In the genomic region with DNA sequence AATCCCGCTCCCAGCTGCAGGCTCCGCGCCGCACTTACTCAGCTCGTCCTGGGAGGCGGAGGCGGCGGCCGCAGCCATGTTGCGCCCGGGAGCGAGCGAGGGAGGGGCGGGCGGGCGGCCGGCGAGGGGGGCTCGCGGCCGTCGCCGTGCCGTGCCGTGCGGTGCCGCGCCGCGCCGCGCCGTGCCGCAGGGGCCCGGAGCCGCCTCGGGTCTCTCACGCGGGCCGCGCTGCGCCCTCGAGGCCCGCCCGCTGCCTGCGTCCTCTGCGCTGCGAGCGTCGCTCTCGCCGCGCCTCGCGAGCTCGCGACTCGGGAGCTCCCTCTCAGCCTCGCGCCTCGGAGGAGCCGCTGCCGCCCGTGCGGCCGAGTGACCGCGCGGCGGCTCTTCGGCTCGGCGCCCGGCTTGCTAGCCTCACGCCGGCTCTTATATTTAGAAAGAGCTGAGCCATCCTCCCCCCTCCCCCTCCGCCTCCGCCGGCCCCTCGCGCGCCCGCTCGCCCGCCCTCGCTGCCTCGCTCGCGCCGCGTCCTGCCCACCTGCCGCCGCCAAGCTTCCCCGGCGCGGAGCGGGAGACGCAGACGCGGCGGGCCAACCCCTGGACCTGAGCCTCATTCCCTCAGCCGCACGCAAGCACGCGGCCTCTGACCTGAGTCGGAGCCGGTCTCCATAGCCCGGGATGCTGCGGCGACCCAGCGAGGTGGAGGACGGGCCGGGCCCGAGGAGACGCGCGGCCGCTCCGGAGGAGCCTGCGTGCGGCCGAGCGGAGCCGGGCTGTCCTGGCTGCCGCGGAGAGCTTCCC, we compare ENCODE assay signal across 8 mouse cellular contexts. TPM values are rescaled to one million over a fixed set of nuclear protein-coding genes. Genes with fewer than 3 reads are reported as not detected.
A peak's percentile ranks its signal among the peaks of the same experiment; 100 is the strongest.
DNase-seq lines count a peak whose midpoint lies in the region; ATAC-seq and TF ChIP-seq lines count a peak whose summit lies in the region.

No protein-coding gene starts in this region.

- H3K4me3 ChIP-seq in ES-Bruce4 (ENCODE audit: low read depth, low read length), result peak overlapping the region; percentile 74
- H3K4me3 ChIP-seq in forebrain, embryonic 13.5 days, result peak overlapping the region; percentile 69
- peak overlapping the region; percentile 95 for H3K4me3 ChIP-seq in heart, embryonic 16.5 days (ENCODE audit: low read length)
- H3K4me3 ChIP-seq in layer of hippocampus, adult 2 months, result peak overlapping the region; percentile 91
- H3K4me3 ChIP-seq in lung, embryonic 15.5 days, result peak overlapping the region; percentile 92

- peak; percentile 86 for DNase-seq in brain, adult 2 months (ENCODE audit: low read depth, low spot score)
- peak in 1 of 2 experiments; percentile 50 for DNase-seq in layer of hippocampus, adult 2 months (ENCODE audit: low spot score in 2 of 2)
- peak; percentile 40 to 44 for DNase-seq in thymus, adult 18-20 months

- TF ChIP-seq EP300 in ES-Bruce4 (IDR thresholded peaks at IDR 0.05; ENCODE audit: insufficient read depth, low read depth, low read length), result no peak

- no peak overlapping the region for H3K27ac ChIP-seq in ES-Bruce4 (ENCODE audit: insufficient read depth, low read length)
- H3K27ac ChIP-seq in forebrain, embryonic 13.5 days, result peak overlapping the region; percentile 97
- H3K27ac ChIP-seq in heart, embryonic 16.5 days (ENCODE audit: low read length), result peak overlapping the region; percentile 97
- peak overlapping the region; percentile 97 for H3K27ac ChIP-seq in layer of hippocampus, adult 2 months
- H3K27ac ChIP-seq in lung, embryonic 15.5 days, result peak overlapping the region; percentile 96

- peak; percentile 86 for ATAC-seq in forebrain, embryonic 13.5 days
- peak; percentile 68 for ATAC-seq in heart, embryonic 16.5 days (replicated peaks; ENCODE audit: extremely low read depth, insufficient read depth, low FRiP score)
- ATAC-seq in lung, embryonic 15.5 days (ENCODE audit: borderline replicate concordance, extremely low read depth, low FRiP score, low TSS enrichment), result peak; percentile 68
- peak; percentile 13 for ATAC-seq in neutrophil, adult 5-6 weeks (ENCODE audit: extremely low read depth, insufficient number of reproducible peaks, low FRiP score, poor library complexity, severe bottlenecking)

- no peak for TF ChIP-seq POLR2A in ES-Bruce4 (IDR thresholded peaks at IDR 0.05; ENCODE audit: insufficient read depth, low read length)

- TF ChIP-seq CTCF in ES-Bruce4 (IDR thresholded peaks at IDR 0.05; ENCODE audit: low read depth, low read length), result no peak
- TF ChIP-seq CTCF in layer of hippocampus, adult 2 months (conservative IDR thresholded peaks at IDR 0.05), result no peak

- peak overlapping the region; percentile 74 for H3K4me2 ChIP-seq in forebrain, embryonic 13.5 days
- H3K4me2 ChIP-seq in heart, embryonic 16.5 days (ENCODE audit: low read depth, low read length), result peak overlapping the region; percentile 68
- H3K4me2 ChIP-seq in lung, embryonic 15.5 days, result peak overlapping the region; percentile 82

- no peaks in the 10 kb centered on the region for H3K36me3 ChIP-seq in ES-Bruce4 (ENCODE audit: control insufficient read depth, insufficient read depth, low read length, poor library complexity, severe bottlenecking)
- H3K36me3 ChIP-seq in forebrain, embryonic 13.5 days (ENCODE audit: poor library complexity, severe bottlenecking), result no peaks in the 10 kb centered on the region
- no peaks in the 10 kb centered on the region for H3K36me3 ChIP-seq in heart, embryonic 16.5 days (ENCODE audit: control insufficient read depth, insufficient read depth)
- no peaks in the 10 kb centered on the region for H3K36me3 ChIP-seq in lung, embryonic 15.5 days

- no peaks in the 10 kb centered on the region for H3K9me3 ChIP-seq in ES-Bruce4 (replicated peaks; ENCODE audit: control insufficient read depth, insufficient read depth, low read length, poor library complexity, severe bottlenecking)
- no peaks in the 10 kb centered on the region for H3K9me3 ChIP-seq in forebrain, embryonic 13.5 days (replicated peaks)
- no peaks in the 10 kb centered on the region for H3K9me3 ChIP-seq in heart, embryonic 16.5 days (replicated peaks; ENCODE audit: control insufficient read depth, low read length)
- no peaks in the 10 kb centered on the region for H3K9me3 ChIP-seq in lung, embryonic 15.5 days

- WGBS in forebrain, embryonic 13.5 days, result under 1% methylated on average over 97 of the region's 126 CpGs
- under 1% methylated on average over 85 of the region's 126 CpGs for WGBS in heart, embryonic 16.5 days
- under 1% methylated on average over 104 of the region's 126 CpGs for WGBS in lung, embryonic 15.5 days

- no peaks in the 10 kb centered on the region for H3K4me1 ChIP-seq in ES-Bruce4 (ENCODE audit: control insufficient read depth, insufficient read depth, low read length)
- peaks cover 13% of the 10 kb centered on the region for H3K4me1 ChIP-seq in forebrain, embryonic 13.5 days
- H3K4me1 ChIP-seq in heart, embryonic 16.5 days (ENCODE audit: control insufficient read depth, insufficient read depth, low read length), result peaks cover 19% of the 10 kb centered on the region
- peaks cover 17% of the 10 kb centered on the region for H3K4me1 ChIP-seq in lung, embryonic 15.5 days

- peak overlapping the region; percentile 96 for H3K9ac ChIP-seq in ES-Bruce4 (ENCODE audit: low read depth, poor library complexity, severe bottlenecking)
- H3K9ac ChIP-seq in forebrain, embryonic 13.5 days, result peak overlapping the region; percentile 95
- peak overlapping the region; percentile 94 for H3K9ac ChIP-seq in heart, embryonic 16.5 days (ENCODE audit: low read length)
- peak overlapping the region; percentile 91 for H3K9ac ChIP-seq in lung, embryonic 15.5 days

- H3K27me3 ChIP-seq in ES-Bruce4 (ENCODE audit: control insufficient read depth, insufficient read depth, low read length, poor library complexity, severe bottlenecking), result 0 out of 2 replicates have a peak, but pooled peaks cover 1% of the 10 kb centered on the region
- H3K27me3 ChIP-seq in forebrain, embryonic 13.5 days, result no peaks in the 10 kb centered on the region
- H3K27me3 ChIP-seq in heart, embryonic 16.5 days (ENCODE audit: control insufficient read depth, insufficient read depth, low read length), result no peaks in the 10 kb centered on the region
- H3K27me3 ChIP-seq in lung, embryonic 15.5 days, result no peaks in the 10 kb centered on the region

RNA-seq across cellular contexts. Expression of gene Ecpas, which starts 0.5 kb away (rescaled TPM):
- polyA plus RNA-seq in ES-Bruce4 (2011; ENCODE audit: insufficient read depth, insufficient read length, low read depth, missing spikeins), result 58.0 and 65.2 TPM in 2 replicates
- 24.7 and 27.7 TPM in 2 replicates for polyA plus RNA-seq in forebrain, embryonic 13.5 days (2015; fragmentation: Nextera tagmentation; extraction: Ambion mirVana)
- 21.2 and 27.1 TPM in 2 replicates for polyA plus RNA-seq in heart, embryonic 16.5 days (2015; fragmentation: Nextera tagmentation; extraction: Ambion mirVana)
- 100 to 1,000 TPM; 117 to 120 TPM for total RNA-seq in layer of hippocampus, adult 2 months (2021)
- polyA plus RNA-seq in lung, embryonic 15.5 days (2015; fragmentation: Nextera tagmentation; extraction: Ambion mirVana), result 26.6 and 26.7 TPM in 2 replicates
- total RNA-seq in neutrophil, adult 5-6 weeks (2017), result 62.5 and 75.9 TPM in 2 replicates

RNA-seq across cellular contexts. Expression of gene Zkscan16, which starts 31.4 kb away (rescaled TPM):
- polyA plus RNA-seq in ES-Bruce4 (2011; ENCODE audit: insufficient read depth, insufficient read length, low read depth, missing spikeins), result 0.49 and 1.2 TPM in 2 replicates
- 0.34 and 0.55 TPM in 2 replicates for polyA plus RNA-seq in forebrain, embryonic 13.5 days (2015; fragmentation: Nextera tagmentation; extraction: Ambion mirVana)
- 0.06 TPM in 1 of 2 replicates, not detected in the other for polyA plus RNA-seq in heart, embryonic 16.5 days (2015; fragmentation: Nextera tagmentation; extraction: Ambion mirVana)
- total RNA-seq in layer of hippocampus, adult 2 months (2021), result 10 to 100 TPM; 51.3 to 53.1 TPM
- polyA plus RNA-seq in lung, embryonic 15.5 days (2015; fragmentation: Nextera tagmentation; extraction: Ambion mirVana), result 0.24 and 0.36 TPM in 2 replicates
- total RNA-seq in neutrophil, adult 5-6 weeks (2017), result 0.74 and 0.81 TPM in 2 replicates

Comparison
In these comparisons a context has a peak if more than half of its experiments do, and no peak if none do; other contexts are left out.
1. ATAC-seq: peak in every context shown above with its lines; median percentile 86 in forebrain, embryonic 13.5 days; 68 in heart, embryonic 16.5 days; 68 in lung, embryonic 15.5 days; 13 in neutrophil, adult 5-6 weeks.